Mouse (Mus musculus) effector memory CD4-positive, alpha-beta T cell, adult 7 months (primary cell): Measurements from ENCODE around the gene Lrrc27. TPM values are rescaled to one million over a fixed set of nuclear protein-coding genes. Genes with fewer than 3 reads are reported as not detected.

Source experiments
- polyA plus RNA-seq: library from polyadenylated mRNA; unstranded; fragments of 100-300 nt; shearing (Covaris generic); gene quantifications from one replicate; pipeline ENCODE4 v1.2.1, GENCODE M21; 2017

Lrrc27 gene
- 1.00 TPM for polyA plus RNA-seq

DNA sequence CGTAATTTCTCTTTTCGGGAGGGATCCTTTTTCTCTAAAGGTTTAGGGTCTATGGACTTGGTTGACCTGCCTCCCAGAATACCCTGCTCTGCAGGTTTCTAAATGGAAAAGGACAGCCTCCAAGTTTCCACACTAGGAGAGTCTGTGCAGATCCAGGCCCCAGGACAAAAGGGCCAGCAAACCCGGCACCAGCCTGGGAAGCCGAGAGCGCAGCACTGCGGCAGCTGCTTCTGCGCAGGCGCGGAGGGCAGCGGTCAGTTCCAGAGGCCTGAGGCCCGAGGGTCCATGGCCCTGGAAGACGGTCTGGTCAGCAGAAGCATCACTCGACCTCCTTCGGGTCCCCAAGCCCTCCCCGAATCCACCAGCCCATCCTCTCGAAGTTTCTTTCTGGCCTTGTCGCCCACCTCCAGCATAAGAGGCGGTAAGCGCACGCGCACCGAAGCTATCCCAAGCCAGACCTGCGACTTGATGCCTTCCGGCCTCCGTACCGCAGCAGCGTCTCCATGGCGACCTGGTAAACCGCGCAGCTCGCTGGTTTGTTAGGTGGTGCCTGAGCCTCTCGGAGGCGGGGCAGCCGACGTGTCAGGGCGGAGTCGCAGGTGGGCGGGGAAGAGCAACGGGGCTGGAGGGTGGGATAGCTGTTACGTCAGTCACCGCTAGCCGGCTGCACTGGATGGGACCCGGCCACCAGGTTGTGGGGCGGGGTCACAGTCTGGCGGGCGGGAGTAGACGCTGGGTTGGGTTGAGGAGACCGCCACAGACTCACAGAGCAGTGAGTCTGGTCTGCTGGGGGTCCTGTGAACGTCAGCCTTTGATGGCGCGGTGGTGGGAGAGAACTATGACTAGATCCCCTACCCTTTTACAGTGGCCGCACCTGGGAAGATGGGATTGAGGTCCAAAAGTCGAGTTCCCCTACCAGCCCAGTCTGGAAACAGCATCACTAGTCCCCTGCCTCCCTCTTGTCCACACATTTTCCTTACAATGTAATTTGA lies at the start of gene Lrrc27, which contains the start of gene Stk32c:
Gene Lrrc27, plus strand, starts transcription at position 235 of the 992 bp plus-strand sequence.
Gene Stk32c, minus strand, starts transcription at position 554 of the 992 bp plus-strand sequence.

DNA sequence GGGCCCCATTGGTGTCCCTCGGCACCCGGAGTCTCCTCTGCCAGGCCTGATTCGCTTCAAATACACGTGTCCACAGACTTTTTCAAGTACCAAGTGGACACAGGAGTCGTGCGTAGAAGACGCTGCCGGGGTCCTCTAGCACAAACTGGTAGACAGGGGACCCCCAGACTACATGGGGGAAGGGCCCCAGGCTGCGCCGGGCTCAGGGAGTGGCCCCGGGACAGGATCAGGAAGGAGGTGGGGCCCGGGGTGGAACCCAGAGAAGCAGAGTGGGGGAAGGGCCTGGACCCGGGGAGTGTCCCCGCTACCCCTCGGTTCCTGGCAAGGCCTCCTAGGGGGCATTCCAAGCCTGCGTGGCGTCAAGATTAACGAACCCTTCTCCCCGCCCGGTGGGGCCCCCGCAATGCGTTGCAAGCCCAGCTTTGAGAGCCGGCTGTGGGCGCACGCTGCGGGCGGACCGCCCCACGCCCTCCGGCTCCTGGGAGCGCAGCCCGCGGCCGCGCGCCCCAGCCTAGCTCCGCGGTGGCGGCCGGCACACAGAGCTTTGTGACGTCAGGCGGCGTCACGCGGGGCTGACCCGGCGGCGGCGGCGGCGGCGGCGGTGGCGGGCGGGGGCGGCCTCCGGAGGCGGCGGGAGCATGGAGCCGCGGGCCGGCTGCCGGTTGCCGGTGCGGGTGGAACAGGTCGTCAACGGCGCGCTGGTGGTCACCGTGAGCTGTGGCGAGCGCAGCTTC lies 35.3 kb downstream of the Lrrc27 start, which contains the start of gene Pwwp2b:
Gene Pwwp2b, plus strand, starts transcription at position 602 of the 734 bp plus-strand sequence.

Other genes starting within 250 kb of the Lrrc27 start
- gene Dpysl4, start 127.0 kb upstream of the Lrrc27 start, polyA plus RNA-seq: 0.71 TPM
- gene Stk32c, start 319 bp downstream of the Lrrc27 start, polyA plus RNA-seq: 1.6 TPM
- 5.0 TPM for gene Pwwp2b, start 35.5 kb downstream of the Lrrc27 start, polyA plus RNA-seq
- gene Inpp5a, start 176.1 kb downstream of the Lrrc27 start, polyA plus RNA-seq: 7.9 TPM